ENCODE assay signal across 17 mouse cellular contexts in the genomic region with DNA sequence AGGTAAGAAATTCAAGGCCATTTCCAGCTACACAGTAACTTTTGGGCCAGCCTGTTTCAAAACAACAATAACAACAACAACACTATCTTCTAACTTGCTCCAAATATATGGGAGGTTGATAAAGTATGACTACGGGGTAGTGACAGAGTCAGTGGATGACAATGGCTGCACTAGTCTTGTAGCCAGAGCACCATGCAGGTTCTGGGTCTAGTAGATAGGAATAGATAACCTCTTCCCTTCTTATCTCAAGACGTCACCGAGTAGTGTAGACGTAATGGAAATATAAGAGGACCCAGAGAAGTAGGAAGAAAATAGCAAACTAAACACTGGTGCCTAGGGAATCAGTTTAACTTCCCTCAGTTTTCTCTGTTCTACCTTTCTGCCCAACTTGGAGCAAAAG.
A peak's percentile ranks its signal among the peaks of the same experiment; 100 is the strongest.
DNase-seq lines count a peak whose midpoint lies in the region; TF ChIP-seq lines count a peak whose summit lies in the region.
"Had no signal": no experiment of that assay in that cellular context is flagged by ENCODE, and none has a peak within 500 bp of the region (broad histone marks: within the 10 kb centered on the region; RNA-seq: fewer than 3 reads in every experiment).

No protein-coding gene starts in this region.

- peak; percentile 19 for DNase-seq in MEL (ENCODE audit: low read depth, low spot score)
- no peak for DNase-seq in frontal cortex, postnatal 10 days (ENCODE audit: low spot score in 2 of 2)
- DNase-seq: adrenal gland, adult 2 months; adrenal gland, adult 8-10 months; adrenal gland, postnatal 10 days; adrenal gland, postnatal 14 days; adrenal gland, postnatal 25 days; adrenal gland, postnatal 36 days; B cell, adult 2 months; cerebellum, adult 11 months; cerebellum, adult 11-12 months; cerebellum, adult 18-20 months; cerebellum, adult 2 months; cerebellum, adult 8-10 months had no signal

- peaks cover 0 to 4% of the 10 kb centered on the region in 2 experiments; a peak in 2 of 4 replicates for H3K36me3 ChIP-seq in MEL (ENCODE audit: control insufficient read depth in 1 of 2, insufficient read depth in 2 of 2, low read length in 2 of 2)
- H3K36me3 ChIP-seq: G1E had no signal

- no peak overlapping the region for H3K4me3 ChIP-seq in MEL (ENCODE audit: control insufficient read depth in 1 of 2, insufficient read depth in 1 of 2, low read depth in 2 of 2, low read length in 2 of 2)

- no peak for TF ChIP-seq POLR2A in MEL (IDR thresholded peaks at IDR 0.05; ENCODE audit: control insufficient read depth in 1 of 2, insufficient read depth in 1 of 2, low read depth in 1 of 2, low read length in 2 of 2, poor library complexity in 1 of 2)

- TF ChIP-seq CTCF in MEL (IDR thresholded peaks at IDR 0.05 in 2 of 3, conservative IDR thresholded peaks at IDR 0.05 in 1 of 3; ENCODE audit: control insufficient read depth in 1 of 3, insufficient read depth in 1 of 3, low read depth in 2 of 3, low read length in 3 of 3, poor library complexity in 1 of 3, severe bottlenecking in 1 of 3): no peak

- no peak overlapping the region for H3K9ac ChIP-seq in MEL (ENCODE audit: control insufficient read depth, low read depth, low read length, poor library complexity, severe bottlenecking)

- H3K27ac ChIP-seq in MEL (ENCODE audit: control insufficient read depth, low read depth, low read length): no peak overlapping the region

- peak; percentile 54 to 67 for TF ChIP-seq EP300 in MEL (IDR thresholded peaks at IDR 0.05; ENCODE audit: low read depth in 1 of 2, low read length in 2 of 2)

- peaks cover 0 to 3% of the 10 kb centered on the region in 2 experiments; a peak in 2 of 4 replicates for H3K4me1 ChIP-seq in MEL (ENCODE audit: control insufficient read depth in 1 of 2, insufficient read depth in 2 of 2, low read length in 2 of 2)

- H3K27me3 ChIP-seq in MEL (ENCODE audit: control insufficient read depth in 1 of 2, insufficient read depth in 2 of 2, low read length in 2 of 2): no peaks in the 10 kb centered on the region
- H3K27me3 ChIP-seq: CH12.LX, Patski had no signal

- TF ChIP-seq RAD21 in MEL (IDR thresholded peaks at IDR 0.05; ENCODE audit: low read depth, low read length): no peak

- H3K79me2 ChIP-seq in MEL (ENCODE audit: control insufficient read depth, insufficient read depth, low read length, poor library complexity): no peaks in the 10 kb centered on the region

- no peaks in the 10 kb centered on the region for H3K9me3 ChIP-seq in MEL (replicated peaks; ENCODE audit: insufficient read depth, low read length)
- H3K9me3 ChIP-seq: G1E had no signal

TF ChIP-seq in MEL, 35 proteins besides CTCF, POLR2A, EP300 and RAD21:
- TF ChIP-seq GATA1 (IDR thresholded peaks at IDR 0.05; ENCODE audit: low read depth, low read length): peak; percentile 67
- peak; percentile 70 for TF ChIP-seq TCF12 (IDR thresholded peaks at IDR 0.05; ENCODE audit: low read depth, low read length)
- TF ChIP-seq ETS1 (IDR thresholded peaks at IDR 0.05; ENCODE audit: low read depth, low read length): peak; percentile 19; the same call in 1 of the 2 replicates
- no peak for TF ChIP-seq E2F4 (IDR thresholded peaks at IDR 0.05; ENCODE audit: borderline replicate concordance, low read depth, low read length)
